Mouse (Mus musculus): ENCODE results near the gene Efr3b.

DNA sequence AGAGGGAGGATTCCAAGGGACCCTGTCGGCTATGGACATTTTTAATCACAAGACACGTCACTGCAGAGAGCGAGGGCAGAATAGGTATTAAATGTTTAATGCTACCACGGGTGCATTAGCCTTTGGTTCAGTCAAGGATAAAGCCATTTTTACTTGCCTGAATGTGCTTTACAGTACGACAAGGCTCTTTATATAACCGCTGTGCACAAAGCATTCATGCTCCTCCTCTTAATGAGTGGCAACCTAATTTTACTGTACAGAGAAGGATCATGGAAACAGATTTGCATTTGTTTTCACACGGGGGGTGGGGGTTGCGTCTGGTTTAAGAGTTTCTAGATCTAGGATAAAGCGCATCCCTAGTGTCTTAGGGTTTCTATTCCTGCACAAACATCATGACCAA, 42.0 kb downstream of the Efr3b start:
- TF ChIP-seq CTCF (IDR thresholded peaks at IDR 0.05; ENCODE audit: extremely low read depth, insufficient read length, insufficient replicate concordance, low read depth, low read length): no peak
- no peak for TF ChIP-seq POLR2A (IDR thresholded peaks at IDR 0.05; ENCODE audit: low read depth, low read length)

Measured in small intestine, adult 2 months (tissue).